Mouse (Mus musculus) midbrain, embryonic 13.5 days (tissue): ENCODE measurements around the gene Ankmy2. TPM values are rescaled to one million over a fixed set of nuclear protein-coding genes. Genes with fewer than 3 reads are reported as not detected.
A peak's percentile ranks its signal among the peaks of the same experiment; 100 is the strongest.

Experiments
- ATAC-seq: fragments of 200-750 bp; cut with Nextera tagmentation; 2 replicates; pipeline ENCODE4 v1.8.0; 2017; ENCODE audit warnings: mild to moderate bottlenecking, moderate TSS enrichment, moderate library complexity
- H3K27ac ChIP-seq: fragments of 300-500 bp; sonication (generic); 2 replicates; pipeline ENCODE4 v1.5.1; 2015; ENCODE audit warnings: inconsistent platforms, mild to moderate bottlenecking, moderate library complexity
- H3K27me3 ChIP-seq: fragments of 300-500 bp; sonication (generic); 2 replicates; pipeline ENCODE4 v1.6.1; 2015; ENCODE audit warnings: mild to moderate bottlenecking, inconsistent platforms
- H3K36me3 ChIP-seq: fragments of 300-500 bp; sonication (generic); 2 replicates; pipeline ENCODE4 v1.6.1; 2015; ENCODE audit warnings: mild to moderate bottlenecking, inconsistent platforms
- H3K4me1 ChIP-seq: fragments of 300-500 bp; sonication (generic); replicated peaks from 2 replicates; pipeline ENCODE4 v1.6.1; 2015; ENCODE audit warnings: inconsistent platforms
- H3K4me2 ChIP-seq: fragments of 300-500 bp; sonication (generic); replicated peaks from 2 replicates; pipeline ENCODE4 v1.6.1; 2015; ENCODE audit warnings: moderate library complexity, mild to moderate bottlenecking, inconsistent platforms
- H3K4me3 ChIP-seq: fragments of 300-500 bp; sonication (generic); replicated peaks from 2 replicates; pipeline ENCODE4 v1.5.1; 2015; ENCODE audit warnings: mild to moderate bottlenecking, inconsistent platforms
- H3K9ac ChIP-seq: fragments of 300-500 bp; sonication (generic); replicated peaks from 2 replicates; pipeline ENCODE4 v1.6.1; 2015; ENCODE audit warnings: mild to moderate bottlenecking, inconsistent platforms
- H3K9me3 ChIP-seq: fragments of 300-500 bp; sonication (generic); 2 replicates; pipeline ENCODE4 v1.6.1; 2016; ENCODE audit warnings: mild to moderate bottlenecking, inconsistent platforms
- WGBS: fragments of 180-500 bp; shearing (Covaris S2); methylation state at CpG from one replicate; pipeline ENCODE4 v1.1.7; 2015; 5-methylcytosine and 5-hydroxymethylcytosine counted together
- polyA plus RNA-seq: library from polyadenylated mRNA; unstranded; fragments of >200 nt; fragmentation: Nextera tagmentation; extraction: Ambion mirVana; gene quantifications from 2 replicates; pipeline ENCODE4 v1.2.1, GENCODE M21; 2015

The Ankmy2 gene
- polyA plus RNA-seq, 1 experiment from 2014 or later: 51.1 TPM

- Histone ChIP-seq H3K9ac (no peak overlapping the region), H3K27me3 (0 out of 2 replicates have a peak, but pooled peaks cover 4% of the 10 kb centered on the region), H3K4me1 (no peaks in the 10 kb centered on the region), H3K9me3 (no peaks in the 10 kb centered on the region), H3K27ac (no peak overlapping the region), H3K36me3 (no peaks in the 10 kb centered on the region), H3K4me3 (no peak overlapping the region), H3K4me2 (no peak overlapping the region)
- WGBS: 46% methylated on average over 8 of the region's 8 CpGs
- 0 out of 2 replicates have a peak, but pooled peaks have one; percentile 59 for ATAC-seq
Observed at GRCm38 (mm10) chr12:36214389-36215148, 57.7 kb downstream of the Ankmy2 start.

GRCm38 (mm10) chr12:36215149-36215480 lies 58.2 kb downstream of the Ankmy2 start:
- Histone ChIP-seq H3K9me3 (no peaks in the 10 kb centered on the region), H3K4me2 (no peak overlapping the region), H3K27me3 (0 out of 2 replicates have a peak, but pooled peaks cover 4% of the 10 kb centered on the region), H3K4me1 (no peaks in the 10 kb centered on the region), H3K9ac (no peak overlapping the region), H3K36me3 (no peaks in the 10 kb centered on the region), H3K4me3 (no peak overlapping the region), H3K27ac (no peak overlapping the region)
- peak; percentile 78 for ATAC-seq
- WGBS: 0% methylated on average over 1 of the region's 1 CpGs

GRCm38 (mm10) chr12:36216230-36216629 lies 59.3 kb downstream of the Ankmy2 start:
- ATAC-seq: peak; percentile 41; the same call in 1 of the 2 replicates
- Histone ChIP-seq H3K4me1 (no peaks in the 10 kb centered on the region), H3K4me2 (no peak overlapping the region), H3K36me3 (no peaks in the 10 kb centered on the region), H3K9me3 (no peaks in the 10 kb centered on the region), H3K27me3 (0 out of 2 replicates have a peak, but pooled peaks cover 4% of the 10 kb centered on the region), H3K9ac (no peak overlapping the region), H3K27ac (no peak overlapping the region), H3K4me3 (no peak overlapping the region)
- 74% methylated on average over 4 of the region's 4 CpGs for WGBS

- H3K27me3 ChIP-seq: 0 out of 2 replicates have a peak, but pooled peaks cover 4% of the 10 kb centered on the region
- no peak overlapping the region for H3K27ac ChIP-seq
- H3K9me3 ChIP-seq: no peaks in the 10 kb centered on the region
- H3K4me3 ChIP-seq: no peak overlapping the region
- H3K36me3 ChIP-seq: no peaks in the 10 kb centered on the region
- no peak overlapping the region for H3K9ac ChIP-seq
- ATAC-seq: no peak
- H3K4me2 ChIP-seq: no peak overlapping the region
- no peaks in the 10 kb centered on the region for H3K4me1 ChIP-seq
- 80% methylated on average over 10 of the region's 10 CpGs for WGBS
Observed at GRCm38 (mm10) chr12:36216905-36217304, 60.0 kb downstream of the Ankmy2 start.

GRCm38 (mm10) chr12:36224392-36224791 lies 67.5 kb downstream of the Ankmy2 start:
- no peaks in the 10 kb centered on the region for H3K36me3 ChIP-seq
- 70% methylated on average over 4 of the region's 4 CpGs for WGBS

GRCm38 (mm10) chr12:36231386-36231785 lies 74.5 kb downstream of the Ankmy2 start:
- 90% methylated on average over 2 of the region's 2 CpGs for WGBS
- Histone ChIP-seq H3K4me2 (no peak overlapping the region), H3K9ac (no peak overlapping the region), H3K9me3 (no peaks in the 10 kb centered on the region), H3K4me1 (no peaks in the 10 kb centered on the region), H3K4me3 (no peak overlapping the region), H3K27me3 (no peaks in the 10 kb centered on the region), H3K36me3 (no peaks in the 10 kb centered on the region), H3K27ac (no peak overlapping the region)
- no peak for ATAC-seq

More at GRCm38 (mm10) chr12:36224392-36224791, 67.5 kb downstream of the Ankmy2 start:
- ATAC-seq: no peak
- Histone ChIP-seq H3K9ac (no peak overlapping the region), H3K27me3 (no peaks in the 10 kb centered on the region), H3K9me3 (no peaks in the 10 kb centered on the region), H3K4me1 (no peaks in the 10 kb centered on the region), H3K4me3 (no peak overlapping the region), H3K27ac (no peak overlapping the region), H3K4me2 (no peak overlapping the region)

GRCm38 (mm10) chr12:36241171-36241570 lies 84.3 kb downstream of the Ankmy2 start:
- ATAC-seq: no peak
- 85% methylated on average over 3 of the region's 3 CpGs for WGBS
- no peak overlapping the region for H3K4me2 ChIP-seq
- no peak overlapping the region for H3K9ac ChIP-seq
- H3K9me3 ChIP-seq: no peaks in the 10 kb centered on the region
- no peaks in the 10 kb centered on the region for H3K27me3 ChIP-seq
- H3K36me3 ChIP-seq: no peaks in the 10 kb centered on the region
- H3K4me3 ChIP-seq: no peak overlapping the region
- no peak overlapping the region for H3K27ac ChIP-seq
- H3K4me1 ChIP-seq: no peaks in the 10 kb centered on the region

Other genes starting within 250 kb of the Ankmy2 start
- not detected in 2 replicates for gene Agr3, start 231.5 kb upstream of the Ankmy2 start, polyA plus RNA-seq
- 0.98 and 1.3 TPM in 2 replicates for gene Agr2, start 164.2 kb upstream of the Ankmy2 start, polyA plus RNA-seq
- gene Tspan13, start 114.6 kb upstream of the Ankmy2 start, polyA plus RNA-seq: 361 and 381 TPM in 2 replicates
- 388 and 407 TPM in 2 replicates for gene Bzw2, start 966 bp downstream of the Ankmy2 start, polyA plus RNA-seq
- gene Lrrc72, start 96.3 kb downstream of the Ankmy2 start, polyA plus RNA-seq: not detected in 2 replicates
- gene Sostdc1, start 157.0 kb downstream of the Ankmy2 start, polyA plus RNA-seq: 3.0 and 4.6 TPM in 2 replicates
- 10.9 and 11.7 TPM in 2 replicates for gene Ispd, start 224.3 kb downstream of the Ankmy2 start, polyA plus RNA-seq
- 1.7 and 2.1 TPM in 2 replicates for gene D630036H23Rik, start 225.1 kb downstream of the Ankmy2 start, polyA plus RNA-seq